Mouse (Mus musculus): ENCODE data around the gene Npas3.
A peak's percentile ranks its signal among the peaks of the same experiment; 100 is the strongest.

The Npas3 gene

GRCm38 (mm10) chr12:54096492-54096891 is 848.0 kb downstream of the Npas3 start:
- DNase-seq: no peak

- no peak for DNase-seq
Measured at GRCm38 (mm10) chr12:54098136-54098535, 849.7 kb downstream of the Npas3 start.

- peak; percentile 95 for DNase-seq
Measured at GRCm38 (mm10) chr12:54098785-54099184, 850.3 kb downstream of the Npas3 start.

GRCm38 (mm10) chr12:54099458-54099857 is 851.0 kb downstream of the Npas3 start:
- DNase-seq: no peak

GRCm38 (mm10) chr12:54101307-54101870 is 852.9 kb downstream of the Npas3 start:
- no peak for DNase-seq

GRCm38 (mm10) chr12:54102500-54102899 is 854.0 kb downstream of the Npas3 start:
- no peak for DNase-seq

GRCm38 (mm10) chr12:54105531-54105930 is 857.1 kb downstream of the Npas3 start:
- peak; percentile 59 for DNase-seq

GRCm38 (mm10) chr12:54105946-54106345 is 857.5 kb downstream of the Npas3 start:
- DNase-seq: peak; percentile 49

- DNase-seq: no peak
Measured at GRCm38 (mm10) chr12:54110342-54110741, 861.9 kb downstream of the Npas3 start.

- DNase-seq: no peak
Measured at GRCm38 (mm10) chr12:54110930-54111329, 862.5 kb downstream of the Npas3 start.

- no peak for DNase-seq
Measured at GRCm38 (mm10) chr12:54120386-54120785, 871.9 kb downstream of the Npas3 start.

- no peak for DNase-seq
Measured at GRCm38 (mm10) chr12:54121286-54121685, 872.8 kb downstream of the Npas3 start.

Measured in heart, adult 11 months (tissue).